Mouse (Mus musculus): ENCODE measurements at regions not wholly inside any gene's neighbourhood (a gene's known extent, or its start where the extent isn't known, plus 50 kb on each side); places are given as distances from the start of the nearest gene placed in this dataset.

DNA sequence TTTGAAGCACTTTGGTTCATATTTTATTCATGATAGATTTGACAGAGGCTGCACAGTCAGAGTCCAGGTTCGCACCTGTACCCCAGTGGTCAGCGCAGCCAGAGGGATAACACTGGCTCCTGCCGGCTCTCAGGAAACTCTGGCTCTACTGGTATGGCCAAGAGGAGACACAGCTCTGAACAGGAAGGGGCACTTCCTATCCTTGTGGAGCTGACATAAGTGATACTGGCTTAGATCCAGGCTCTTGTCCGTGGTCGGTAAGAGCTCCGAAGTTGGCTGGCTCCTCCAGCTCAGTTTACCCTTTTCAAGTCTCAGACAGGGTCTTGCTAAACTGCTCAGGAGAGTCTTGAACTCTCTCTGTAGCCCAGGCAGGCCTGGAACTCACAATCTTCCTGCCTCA, 113.6 kb upstream of the Med13l start:
- no peak for DNase-seq
- intact Hi-C loops (cut with DNase I): no loop called here

DNA sequence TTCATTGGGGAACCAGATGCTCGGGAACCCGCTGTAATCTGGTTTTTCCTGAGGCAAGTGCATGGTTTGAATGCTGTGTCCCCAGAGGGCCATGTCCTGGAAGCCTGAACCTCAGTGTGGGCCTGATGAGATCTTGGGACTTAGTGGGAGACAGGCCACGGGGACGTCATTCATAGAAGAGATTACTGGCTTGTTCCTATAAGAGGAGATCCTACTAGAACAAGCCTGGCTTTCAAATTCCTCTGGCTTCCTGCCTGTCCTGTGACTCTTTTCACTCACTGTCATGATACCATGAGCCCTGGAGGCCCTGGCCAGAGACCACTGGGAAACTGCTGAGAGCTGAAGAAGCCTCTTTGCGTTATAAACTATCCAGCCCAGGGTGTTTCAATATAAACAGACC, 113.1 kb upstream of the Med13l start:
- intact Hi-C loops (cut with DNase I): no loop called here
- peak in 1 of 2 experiments; percentile 38 for DNase-seq

DNA sequence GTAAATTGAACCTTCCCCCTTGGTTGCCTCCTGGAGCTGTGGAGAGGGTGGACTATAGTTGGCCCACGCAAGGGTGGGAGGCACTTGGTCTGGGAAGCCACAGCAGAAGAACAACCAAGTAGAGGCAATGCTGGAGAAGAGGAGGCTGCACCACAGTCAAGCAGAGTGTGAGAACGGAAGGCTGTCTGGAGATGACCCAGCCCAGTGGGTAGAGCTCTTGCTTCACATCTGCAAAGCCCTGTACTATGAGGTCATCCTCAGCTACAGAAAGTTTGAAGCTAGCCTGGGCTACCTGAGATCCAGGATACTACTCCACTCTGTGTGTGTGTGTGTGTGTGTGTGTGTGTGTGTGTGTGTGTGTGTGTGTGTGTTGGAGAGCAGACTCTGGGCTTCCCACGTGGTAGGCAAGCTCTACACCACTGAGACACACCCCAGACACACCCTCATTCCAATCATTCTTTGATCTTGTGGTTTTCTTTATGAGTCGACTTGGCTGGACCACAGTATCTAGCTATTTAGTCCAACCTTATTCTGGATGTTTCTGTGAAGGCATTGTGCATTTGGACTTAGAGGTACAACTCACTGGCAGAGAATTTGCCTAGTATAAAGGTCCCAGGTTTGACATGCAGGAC, 111.5 kb upstream of the Med13l start:
- DNase-seq: no peak
- intact Hi-C loops (cut with DNase I): no loop called here

DNA sequence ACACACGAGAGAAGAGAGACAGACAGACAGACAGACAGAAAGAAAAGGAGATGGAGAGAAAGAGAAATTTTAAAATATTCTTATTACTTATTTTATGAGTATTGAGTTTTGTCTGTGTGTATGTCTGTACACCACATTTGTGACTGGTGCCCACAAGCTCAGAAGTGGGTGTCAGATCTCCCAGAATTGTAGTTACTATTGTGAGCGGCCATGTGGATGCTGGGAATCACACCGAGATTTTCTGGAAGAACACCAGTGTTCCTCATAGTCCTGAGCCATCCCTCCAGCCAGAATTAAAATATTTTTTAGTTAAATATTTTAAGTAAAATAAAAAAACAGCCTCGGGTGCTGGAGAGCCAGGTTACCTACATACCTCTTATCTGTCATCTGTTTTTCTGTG, 110.6 kb upstream of the Med13l start:
- intact Hi-C loops (cut with DNase I): no loop called here
- no peak for DNase-seq

DNA sequence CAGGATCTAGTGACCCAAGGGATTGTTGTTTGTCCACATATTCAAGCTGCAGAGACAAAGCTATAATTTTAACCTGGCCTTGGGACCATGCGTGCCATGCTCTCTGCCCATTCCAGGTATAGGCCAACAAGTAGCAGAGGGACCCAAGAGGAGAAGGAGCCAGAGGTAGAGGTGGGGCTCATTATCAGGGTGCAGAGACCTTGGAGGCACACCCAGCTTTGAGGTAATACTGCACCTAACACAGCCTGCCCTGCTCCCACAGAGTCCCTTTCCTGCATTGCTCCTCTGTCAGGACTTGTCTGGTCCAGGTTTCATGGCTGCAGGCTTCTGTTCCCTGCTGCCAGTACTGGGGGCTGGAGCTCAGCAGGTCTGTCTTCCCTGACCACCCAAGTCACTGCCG, 108.4 kb upstream of the Med13l start:
- DNase-seq: no peak
- intact Hi-C loops (cut with DNase I): no loop called here

DNA sequence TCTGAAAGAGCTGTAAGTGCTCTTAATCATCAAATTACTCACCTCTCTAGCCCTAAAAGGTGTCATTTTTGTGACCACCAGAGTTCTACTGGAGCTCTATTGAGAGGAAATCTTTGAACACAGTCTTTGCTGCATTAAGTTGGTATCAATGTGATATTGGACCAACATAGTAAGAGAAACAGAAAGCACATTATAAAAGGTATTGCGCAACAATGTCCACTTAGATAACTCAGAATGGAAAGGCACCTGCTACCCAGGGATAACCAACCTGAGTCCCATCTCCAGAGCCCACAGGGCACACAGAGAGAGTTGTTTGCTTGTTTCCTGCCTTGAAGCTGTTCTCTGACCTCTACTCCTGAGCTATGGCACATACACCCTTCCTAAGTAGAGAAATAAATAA, 106.4 kb upstream of the Med13l start:
- no peak for DNase-seq
- intact Hi-C loops (cut with DNase I): no loop called here

DNA sequence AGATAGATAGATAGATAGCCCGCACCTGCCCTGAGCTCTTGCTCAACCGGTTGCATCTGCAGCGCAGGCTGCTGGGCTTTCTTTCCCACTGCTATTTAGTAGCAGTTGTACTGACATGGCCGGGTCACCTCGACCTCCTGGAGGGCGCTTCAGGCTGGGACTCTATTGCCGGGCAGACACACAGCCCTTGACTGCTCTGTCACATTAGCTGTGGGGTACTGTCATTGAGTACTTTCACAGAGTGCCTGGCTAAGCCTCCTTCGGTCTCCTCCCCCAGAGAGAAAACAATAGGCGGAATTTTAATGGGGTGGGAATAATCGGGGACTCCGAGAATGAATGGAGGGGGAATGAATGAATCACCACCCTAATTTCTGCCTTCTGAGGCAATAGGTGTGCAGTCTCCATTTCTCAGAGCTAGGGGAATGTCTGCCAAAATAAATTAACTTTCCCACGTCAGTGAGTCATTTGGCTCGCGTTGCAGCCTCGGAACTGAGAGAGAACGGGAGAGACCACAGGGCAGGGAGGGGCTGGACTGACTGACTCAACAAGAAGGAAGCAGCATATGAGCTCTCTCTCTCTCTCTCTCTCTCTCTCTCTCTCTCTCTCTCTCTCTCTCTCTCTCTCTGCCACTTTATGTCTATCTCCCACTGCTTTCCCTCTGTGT, 101.6 kb upstream of the Med13l start:
- intact Hi-C loops (cut with DNase I): no loop called here
- peak in 1 of 2 experiments; percentile 61 for DNase-seq

DNA sequence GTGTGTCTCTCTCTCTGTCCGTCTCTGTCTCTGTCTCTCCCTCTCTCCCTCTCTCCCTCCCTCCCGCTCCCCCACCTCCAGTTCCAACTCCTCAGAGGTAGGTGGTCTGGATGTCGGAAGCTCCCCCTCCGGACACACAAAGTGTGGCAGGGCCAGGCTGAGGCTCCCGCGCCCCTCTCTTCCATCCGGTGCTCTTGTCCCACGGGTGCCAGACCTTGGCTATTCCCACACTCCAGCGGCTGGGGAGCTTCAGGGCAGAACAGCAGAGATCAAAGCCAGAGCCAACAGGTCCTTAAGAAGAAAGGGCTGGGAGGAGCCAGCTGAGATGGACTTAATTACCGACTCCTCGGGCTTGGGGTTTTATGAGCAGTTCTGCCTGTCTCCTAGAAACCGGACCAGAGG, 101.1 kb upstream of the Med13l start:
- peak in 1 of 2 experiments; percentile 24 for DNase-seq
- intact Hi-C loops (cut with DNase I): no loop called here

DNA sequence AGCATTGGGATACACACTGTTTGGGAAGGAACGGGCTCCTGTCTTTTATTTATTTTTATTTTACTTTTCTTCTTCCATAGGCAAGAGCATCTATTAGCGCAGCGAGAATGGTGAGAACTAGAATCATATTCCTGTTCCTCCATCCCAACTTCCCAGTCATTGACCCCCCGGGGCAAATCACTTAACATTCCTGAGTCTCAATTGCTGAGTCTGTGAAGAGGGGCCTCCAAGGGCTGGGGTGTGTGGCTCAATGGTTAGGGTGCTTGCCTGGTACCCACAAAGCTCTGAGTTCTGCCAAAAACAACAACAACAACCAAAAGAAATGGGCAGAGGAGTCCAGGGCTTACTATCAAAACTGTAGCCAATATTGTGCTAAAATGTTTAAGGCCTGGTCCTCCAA, 98.5 kb upstream of the Med13l start:
- intact Hi-C loops (cut with DNase I): loop anchor here (5.0 kb wide), 1 partner anchor 95 kb away; no protein-coding TSS in a partner anchor
- DNase-seq: no peak

DNA sequence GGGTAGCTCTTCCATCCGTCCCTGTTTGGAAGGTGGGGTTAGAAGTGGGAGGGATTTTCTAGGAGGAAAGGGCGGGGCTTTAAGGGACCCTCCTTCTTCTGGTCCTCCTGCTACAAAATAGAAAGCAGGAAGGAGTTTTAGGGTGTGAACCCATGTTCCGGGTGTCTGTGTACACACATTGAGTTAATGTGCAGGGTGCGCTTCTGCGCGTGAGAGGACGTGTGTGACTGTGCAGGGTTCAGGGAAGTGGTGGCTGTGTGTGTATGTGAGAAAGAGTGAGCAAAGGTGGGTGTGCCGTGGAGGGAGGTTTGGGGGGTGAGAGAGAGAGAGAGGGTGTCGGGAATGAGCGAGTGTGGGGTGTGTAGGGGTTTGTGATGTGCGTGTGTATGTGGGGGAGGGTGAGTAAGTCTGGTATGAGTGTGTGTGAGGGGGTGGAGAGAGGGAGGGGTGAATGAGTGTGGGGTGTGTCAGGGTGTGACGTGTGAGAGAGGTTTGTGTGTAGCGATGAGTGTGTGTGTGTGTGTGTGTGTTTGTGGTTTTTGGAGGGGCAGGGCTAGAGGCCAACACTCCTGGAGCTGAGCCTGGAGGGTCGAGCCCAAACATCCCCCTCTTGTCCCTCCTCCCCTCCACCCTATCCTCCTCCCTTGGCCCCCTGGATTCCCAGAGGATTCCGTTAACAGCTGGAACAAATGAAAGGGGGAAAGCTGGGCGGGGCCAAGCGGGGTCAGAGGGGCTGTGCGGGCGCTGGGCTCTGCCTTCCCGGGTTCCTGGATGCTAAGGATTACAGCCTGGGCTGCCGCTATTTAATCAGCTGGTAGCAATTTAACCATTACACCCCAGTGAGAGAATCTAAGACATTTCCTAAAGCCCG, 95.3 kb upstream of the Med13l start:
- intact Hi-C loops (cut with DNase I): loop anchor here (5.0 kb wide), 1 partner anchor 92 kb away; no protein-coding TSS in a partner anchor
- peak in 1 of 2 experiments; percentile 54 for DNase-seq

DNA sequence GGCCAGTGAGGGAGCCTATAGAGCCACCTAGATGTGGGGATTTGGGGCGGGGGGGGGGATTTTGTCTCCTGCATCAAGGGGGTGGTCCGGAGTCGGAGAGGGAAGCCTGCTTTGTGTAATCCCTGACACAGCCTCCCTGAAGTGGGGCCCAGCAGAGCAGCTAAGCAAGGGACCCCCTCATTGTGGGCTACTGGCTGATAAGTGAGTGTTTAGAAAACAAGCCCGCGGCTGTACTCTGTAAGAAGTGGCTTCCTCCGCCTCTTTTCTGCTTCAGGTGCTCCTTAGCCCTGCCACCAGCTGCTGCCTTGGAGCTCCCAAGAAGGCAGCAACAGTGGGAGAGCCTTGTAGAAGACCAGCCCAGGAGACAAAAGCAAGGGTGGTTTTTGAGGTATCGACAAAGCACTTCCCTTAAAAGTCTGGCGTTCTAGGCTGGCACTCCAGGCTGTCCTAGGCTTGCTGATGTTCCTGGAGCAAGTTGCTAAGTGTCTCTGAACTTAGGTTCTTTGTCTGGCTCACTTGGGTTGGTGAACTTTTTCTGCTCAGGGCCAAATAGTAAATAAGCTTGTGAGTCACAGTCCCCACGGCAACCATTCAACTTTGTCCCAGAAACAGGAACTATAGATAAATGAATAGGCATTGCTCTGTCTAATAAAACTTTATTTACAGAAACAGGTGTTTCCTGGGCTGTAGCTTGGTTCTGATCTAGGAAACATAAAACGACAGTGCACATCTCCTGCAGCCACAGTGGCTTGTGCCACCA, 94.3 kb upstream of the Med13l start:
- DNase-seq: no peak
- intact Hi-C loops (cut with DNase I): no loop called here

DNA sequence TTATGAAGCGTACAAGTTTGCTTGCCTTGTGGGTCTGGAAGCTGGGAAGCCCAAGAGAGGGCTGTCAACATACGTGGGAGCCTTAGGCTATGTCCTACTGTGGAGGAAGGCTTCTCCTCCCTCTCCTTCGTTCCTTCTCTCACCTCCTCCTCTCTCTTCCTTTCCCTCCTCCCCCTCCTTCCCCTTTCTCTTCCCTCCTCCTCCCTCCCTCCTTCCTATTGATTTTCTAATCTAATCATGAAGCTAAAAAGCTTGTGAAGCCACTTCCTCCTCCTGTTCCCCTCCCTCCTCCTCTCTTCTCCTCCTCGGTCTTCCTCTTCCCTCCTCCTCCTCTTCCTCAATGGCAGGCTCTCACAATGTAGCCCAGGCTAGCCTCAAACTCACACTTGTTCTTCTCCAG, 91.7 kb upstream of the Med13l start:
- no peak for DNase-seq
- intact Hi-C loops (cut with DNase I): no loop called here

DNA sequence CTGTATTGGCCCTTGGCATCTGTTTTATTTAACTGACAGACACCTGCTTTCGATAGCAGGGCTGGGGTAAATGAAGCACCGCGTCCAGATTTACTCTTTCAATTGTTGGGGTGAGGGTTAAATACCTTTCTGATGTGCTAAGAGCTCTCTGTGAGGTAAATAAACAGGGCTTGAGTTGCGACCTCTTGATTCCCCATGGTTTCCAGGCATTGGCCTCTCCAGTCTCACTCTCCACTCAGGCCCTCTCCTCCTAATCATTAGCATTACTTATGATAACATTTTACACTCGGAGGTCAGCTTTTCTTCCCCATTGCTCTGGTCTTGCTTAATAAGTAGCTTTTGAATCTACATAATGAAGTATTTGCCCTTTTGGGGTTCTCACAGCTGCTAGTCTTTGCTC, 88.9 kb upstream of the Med13l start:
- no peak for DNase-seq
- intact Hi-C loops (cut with DNase I): no loop called here

DNA sequence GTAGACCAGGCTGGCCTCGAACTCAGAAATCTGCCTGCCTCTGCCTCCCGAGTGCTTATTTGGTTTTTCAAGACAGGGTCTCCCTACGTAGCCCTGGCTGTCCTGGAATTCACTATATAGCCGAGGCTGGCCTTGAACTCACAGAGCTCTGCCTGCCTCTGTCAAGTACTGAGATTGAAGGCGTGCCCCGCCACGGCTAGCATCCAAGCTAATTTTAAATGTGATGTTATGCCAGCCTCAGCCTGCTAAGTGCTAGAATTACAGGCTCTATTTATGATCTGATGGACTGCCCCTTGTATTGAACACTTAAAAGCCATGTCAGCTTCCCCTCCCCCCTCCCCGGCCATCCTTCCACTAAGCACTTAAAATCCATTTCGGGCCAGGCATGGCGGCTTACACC, 88.2 kb upstream of the Med13l start:
- intact Hi-C loops (cut with DNase I): no loop called here
- no peak for DNase-seq

DNA sequence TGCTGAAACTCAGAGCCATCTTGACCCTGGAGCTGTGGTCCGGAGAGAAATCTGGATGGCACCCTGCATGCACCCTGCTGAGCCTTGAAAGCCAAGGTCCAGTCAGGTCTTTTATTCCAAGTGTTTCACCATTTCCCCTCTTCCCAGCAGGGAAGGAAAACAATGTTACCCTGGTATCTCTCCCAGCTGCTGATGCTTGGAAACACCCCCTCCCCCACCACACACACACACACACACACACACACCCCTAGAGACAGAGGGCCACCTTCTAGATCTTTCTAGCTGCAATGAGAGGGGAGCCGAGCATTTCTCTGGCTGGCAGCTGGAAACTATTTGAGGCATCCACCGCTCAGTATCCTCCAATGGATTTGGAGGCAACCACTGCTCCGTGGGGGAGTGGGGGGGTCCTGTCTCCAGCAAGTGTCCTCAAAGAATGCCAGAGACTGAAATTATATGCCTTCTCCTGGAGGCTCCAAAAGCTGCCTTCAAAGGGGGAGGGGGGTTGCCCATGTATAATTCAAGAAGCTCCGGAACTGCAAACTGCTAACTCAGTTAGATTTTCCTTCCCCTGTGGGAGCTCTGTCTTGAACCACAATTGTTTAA, 87.2 kb upstream of the Med13l start:
- no peak for DNase-seq
- intact Hi-C loops (cut with DNase I): no loop called here

DNA sequence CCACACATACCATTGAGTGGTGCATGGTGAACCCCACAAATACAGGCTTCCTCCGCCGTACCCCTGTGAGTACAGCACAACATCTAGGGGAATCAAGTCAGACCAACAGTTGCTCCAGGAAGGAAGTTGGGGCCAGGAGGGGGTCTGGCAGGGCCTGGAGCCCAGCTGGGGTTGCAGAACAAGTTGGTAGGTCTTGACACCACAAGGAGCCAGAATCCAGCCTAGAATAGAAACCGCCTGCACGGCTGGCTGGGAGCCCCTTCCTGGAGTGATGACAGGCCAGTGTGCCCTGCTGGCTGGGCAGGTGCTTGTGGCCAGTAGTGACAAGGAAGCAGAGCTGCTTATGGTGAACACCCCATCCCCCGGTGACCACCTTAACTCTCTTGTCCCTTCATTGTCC, 83.9 kb upstream of the Med13l start:
- intact Hi-C loops (cut with DNase I): loop anchor here (5.0 kb wide), 1 partner anchor 109 kb away; no protein-coding TSS in a partner anchor
- DNase-seq: peak; percentile 61 to 62

DNA sequence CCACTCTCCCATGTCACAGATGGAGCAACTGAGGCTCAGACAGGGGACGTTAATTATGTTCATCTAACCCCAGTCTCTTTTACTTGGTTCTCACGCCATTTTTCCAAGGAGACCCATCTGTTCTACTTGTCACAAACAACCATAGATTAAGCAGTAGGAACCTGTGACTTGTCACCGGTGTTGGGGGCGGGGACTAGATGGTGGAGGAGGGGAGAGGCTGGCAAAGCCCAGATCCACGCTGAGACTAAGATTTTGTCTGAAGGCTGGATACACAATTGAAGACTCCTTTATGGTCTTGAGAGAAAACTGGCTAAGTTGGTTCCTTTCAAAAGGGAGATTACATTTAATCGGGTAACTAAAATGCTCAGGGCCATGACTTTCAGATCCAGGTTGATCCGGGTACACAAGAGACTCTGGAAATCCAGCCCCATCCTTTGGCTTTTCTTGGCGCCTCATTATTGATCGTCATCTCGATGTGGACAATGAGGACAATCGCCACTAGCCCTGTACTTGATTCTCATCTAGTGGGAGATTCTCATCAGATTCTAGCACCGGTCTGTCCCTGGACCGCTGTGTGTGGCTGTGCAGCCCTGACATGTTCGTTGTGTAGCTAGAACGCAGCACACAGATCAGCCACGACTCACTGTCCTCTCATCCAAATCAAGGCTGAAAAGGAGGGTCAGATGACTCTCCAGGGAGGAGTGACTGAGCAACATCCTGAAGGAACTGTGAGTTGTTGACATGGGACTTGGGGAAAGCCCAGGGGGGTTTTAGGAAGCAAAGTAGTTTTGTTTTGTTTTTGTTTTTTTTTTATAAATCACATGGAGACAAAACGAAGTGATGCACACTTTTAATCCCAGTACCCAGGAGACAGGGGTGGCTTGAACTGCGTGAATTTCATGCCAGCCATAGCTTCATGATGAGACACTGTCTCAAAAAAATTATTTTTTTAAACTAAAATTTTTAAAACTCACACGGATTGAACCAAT, 83.1 kb upstream of the Med13l start:
- no peak for DNase-seq
- intact Hi-C loops (cut with DNase I): loop anchor here (5.0 kb wide), 1 partner anchor 110 kb away; no protein-coding TSS in a partner anchor

DNA sequence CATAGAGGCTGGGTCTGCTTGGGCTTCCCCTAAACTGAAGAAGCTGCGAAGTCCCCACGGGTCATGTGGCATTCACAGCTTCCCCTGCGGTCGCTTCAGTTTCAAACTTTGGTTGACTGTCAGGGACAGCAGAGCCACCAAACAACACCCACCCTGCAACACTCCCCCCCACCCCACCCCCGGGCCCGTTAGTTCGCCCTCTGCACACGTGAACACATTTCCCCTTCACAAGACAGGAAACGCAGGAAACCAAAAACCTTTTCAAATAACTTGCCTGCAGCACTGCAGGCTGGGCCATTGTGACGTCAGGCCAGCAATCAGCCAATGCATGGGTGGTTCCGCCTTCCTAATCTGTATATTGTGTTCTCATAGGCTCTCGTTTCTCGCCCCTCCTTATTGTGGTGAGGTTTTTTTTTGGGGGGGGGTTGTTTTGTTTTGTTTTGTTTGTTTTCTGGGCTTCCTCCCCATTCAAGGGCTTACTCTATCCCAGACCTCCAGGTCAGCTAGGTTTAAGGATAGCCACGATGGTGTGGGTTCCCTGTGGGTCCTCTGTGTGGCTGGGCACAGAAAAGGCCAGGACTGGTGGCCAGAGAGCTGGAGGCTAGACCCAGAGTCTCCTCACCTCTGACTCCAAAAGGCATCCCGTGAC, 82.2 kb upstream of the Med13l start:
- intact Hi-C loops (cut with DNase I): loop anchor here (5.0 kb wide), 1 partner anchor 111 kb away; no protein-coding TSS in a partner anchor
- peak; percentile 58 to 61 for DNase-seq
